Mouse (Mus musculus) heart, postnatal 0 days (tissue): Measurements from ENCODE around the gene Serinc5. TPM values are rescaled to one million over a fixed set of nuclear protein-coding genes. Genes with fewer than 3 reads are reported as not detected.

Source experiments
- ATAC-seq: fragments of 200-750 bp; cut with Nextera tagmentation; 2 replicates; pipeline ENCODE4 v1.8.0; 2017; ENCODE audit warnings: low read depth, moderate number of reproducible peaks, moderate library complexity; ENCODE audit not compliant: insufficient read depth
- DNase-seq: peaks from one replicate; pipeline ENCODE4 v3.0.0-alpha.2; 2016; ENCODE audit warnings: low spot score
- H3K27ac ChIP-seq: fragments of 300-500 bp; sonication (generic); 2 replicates; pipeline ENCODE4 v1.5.1; 2014; ENCODE audit warnings: low read depth, mild to moderate bottlenecking
- H3K27me3 ChIP-seq: fragments of 300-500 bp; sonication (generic); 2 replicates; pipeline ENCODE4 v1.6.1; 2014; ENCODE audit warnings: low read length, mixed read lengths; ENCODE audit not compliant: control insufficient read depth, insufficient read depth
- H3K36me3 ChIP-seq: fragments of 300-500 bp; sonication (generic); replicated peaks from 2 replicates; pipeline ENCODE4 v1.6.1; 2014; ENCODE audit warnings: low read length, mixed read lengths; ENCODE audit not compliant: control insufficient read depth, insufficient read depth
- H3K4me1 ChIP-seq: fragments of 300-500 bp; sonication (generic); 2 replicates; pipeline ENCODE4 v1.6.1; 2014; ENCODE audit warnings: antibody characterized with exemption; ENCODE audit not compliant: control insufficient read depth, insufficient read depth
- H3K4me2 ChIP-seq: fragments of 300-500 bp; sonication (generic); 2 replicates; pipeline ENCODE4 v1.6.1; 2014; ENCODE audit warnings: low read depth, mild to moderate bottlenecking, low read length, moderate library complexity
- H3K4me3 ChIP-seq: fragments of 300-500 bp; sonication (generic); 2 replicates; pipeline ENCODE4 v1.5.1; 2014; ENCODE audit warnings: low read depth, low read length
- H3K9ac ChIP-seq: fragments of 300-500 bp; sonication (generic); replicated peaks from 2 replicates; pipeline ENCODE4 v1.6.1; 2014; ENCODE audit warnings: low read depth, low read length, mixed read lengths
- H3K9me3 ChIP-seq: fragments of 300-500 bp; sonication (generic); replicated peaks from 2 replicates; pipeline ENCODE4 v1.6.1; 2016; ENCODE audit warnings: low read length; ENCODE audit not compliant: control insufficient read depth
- CTCF ChIP-seq: IDR thresholded peaks from 2 replicates; pipeline ENCODE4 v1.5.1; 2016; ENCODE audit warnings: antibody characterized with exemption, control low read depth, low read depth
- EP300 ChIP-seq: IDR thresholded peaks from 2 replicates; pipeline ENCODE4 v1.6.1; 2016; ENCODE audit warnings: antibody characterized with exemption, low read depth
- WGBS: fragments of 180-500 bp; shearing (Covaris S2); extraction: QIAGEN DNeasy Blood & Tissue Kit; methylation state at CpG from one replicate; pipeline ENCODE4 v1.1.7; 2014; 5-methylcytosine and 5-hydroxymethylcytosine counted together
- polyA plus RNA-seq: library from polyadenylated mRNA; unstranded; fragments of >200 nt; fragmentation: Nextera tagmentation; extraction: Ambion mirVana; gene quantifications from 2 replicates; pipeline ENCODE4 v1.2.1, GENCODE M21; 2015
- total RNA-seq: library from RNA; depleted of rRNA; stranded (reverse); fragments of >200 nt; gene quantifications from 2 replicates; pipeline ENCODE4 v1.2.3, GENCODE M21; 2014; ENCODE audit warnings: low replicate concordance

Gene Serinc5
- total and polyA plus RNA-seq, 2 experiments from 2014 or later: 9.8 to 28.2 TPM

DNA sequence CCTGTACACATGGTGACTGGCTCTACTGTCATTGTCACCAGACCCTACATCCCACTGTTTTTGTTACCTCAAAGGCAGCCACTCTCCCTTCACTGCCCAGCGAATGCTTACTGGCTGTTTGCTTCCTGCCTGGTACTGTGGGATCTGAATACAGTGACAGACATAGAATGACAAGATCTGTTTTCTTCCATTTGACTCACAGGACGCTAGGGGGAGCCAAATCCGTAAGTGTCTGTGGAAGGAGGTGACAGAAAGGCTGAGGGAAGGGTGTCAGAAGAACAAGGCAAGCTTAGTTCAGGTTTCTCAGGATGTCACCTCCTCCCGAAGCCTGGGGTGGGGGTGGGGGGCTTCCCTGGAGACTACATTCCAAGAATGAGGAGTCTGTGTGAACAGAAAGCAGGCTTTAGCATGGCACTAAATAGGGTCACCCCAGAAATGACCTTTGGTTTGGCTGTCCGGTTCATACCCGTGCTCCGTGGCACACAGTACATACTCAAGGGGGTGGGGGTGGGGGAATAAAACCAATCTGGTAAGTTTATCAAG is 140.2 kb downstream of the Serinc5 start:
- Histone ChIP-seq H3K4me3 (no peak overlapping the region), H3K9me3 (no peaks in the 10 kb centered on the region), H3K27me3 (no peaks in the 10 kb centered on the region), H3K4me2 (peak overlapping the region; percentile 46), H3K4me1 (no peaks in the 10 kb centered on the region), H3K36me3 (no peaks in the 10 kb centered on the region), H3K9ac (no peak overlapping the region), H3K27ac (peak overlapping the region; percentile 70)
- DNase-seq (peak; percentile 87), ATAC-seq (peak; percentile 50; the same call in 1 of the 2 replicates)
- TF ChIP-seq EP300: no peak
- TF ChIP-seq CTCF: peak; percentile 93
- WGBS: 12% methylated on average over 7 of the region's 7 CpGs

DNA sequence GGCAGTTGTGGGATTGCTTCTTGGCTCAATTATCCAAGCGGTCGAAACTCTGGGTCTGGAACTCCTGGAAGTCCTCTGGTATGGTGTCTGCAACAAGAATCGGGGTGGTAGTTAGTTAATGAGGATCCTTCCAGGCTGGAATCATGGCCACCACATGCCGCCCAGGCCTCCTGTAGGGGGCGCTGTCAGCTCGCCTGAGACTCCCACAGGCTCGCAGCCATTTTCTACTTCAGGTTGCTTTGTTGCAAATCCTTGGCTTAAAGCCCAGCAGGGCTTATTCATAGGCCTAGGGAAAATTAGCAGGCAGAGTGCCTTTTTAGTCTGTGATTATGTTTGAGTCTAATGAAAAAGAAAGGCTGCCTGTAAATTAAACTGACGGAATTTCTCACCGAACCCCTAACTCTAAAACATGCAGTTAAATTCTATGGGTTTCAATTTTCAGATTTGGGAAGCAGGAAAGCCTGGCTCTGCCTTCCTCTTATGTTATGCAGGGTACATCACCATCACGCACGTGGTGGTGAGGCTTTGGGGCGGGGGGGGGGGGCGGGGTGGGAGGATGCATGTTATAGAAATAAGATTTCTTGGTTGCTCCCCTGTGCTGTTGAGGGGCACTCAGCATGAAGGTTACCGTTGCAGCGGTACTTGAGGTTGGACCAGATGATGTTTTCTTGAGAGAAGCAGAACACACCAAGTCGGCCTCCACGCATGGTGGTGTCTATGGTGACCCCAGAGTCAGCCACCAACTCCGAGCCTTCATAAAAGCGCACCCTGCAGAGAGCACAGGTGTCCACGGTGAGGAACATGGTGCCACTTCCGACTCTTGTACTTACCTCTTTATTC is 141.1 kb downstream of the Serinc5 start:
- Histone ChIP-seq H3K9ac (no peak overlapping the region), H3K27me3 (no peaks in the 10 kb centered on the region), H3K9me3 (no peaks in the 10 kb centered on the region), H3K36me3 (no peaks in the 10 kb centered on the region), H3K4me3 (no peak overlapping the region), H3K4me1 (no peaks in the 10 kb centered on the region), H3K4me2 (peak overlapping the region; percentile 46; the same call in 1 of the 2 replicates), H3K27ac (peak overlapping the region; percentile 70)
- DNase-seq (peak; percentile 89), ATAC-seq (peak; percentile 83)
- TF ChIP-seq EP300 (no peak), CTCF (peak; percentile 90)
- WGBS: 60% methylated on average over 21 of the region's 21 CpGs

- Histone ChIP-seq H3K27me3 (no peaks in the 10 kb centered on the region), H3K36me3 (no peaks in the 10 kb centered on the region), H3K9me3 (no peaks in the 10 kb centered on the region), H3K4me3 (no peak overlapping the region), H3K4me2 (no peak overlapping the region), H3K9ac (no peak overlapping the region), H3K4me1 (peaks cover 14% of the 10 kb centered on the region), H3K27ac (no peak overlapping the region)
- TF ChIP-seq CTCF (no peak), EP300 (no peak)
- DNase-seq: no peak
- no peak for ATAC-seq
- 90% methylated on average over 8 of the region's 8 CpGs for WGBS
These were observed 142.8 kb downstream of the Serinc5 start for GRCm38 (mm10) chr13:92753676-92754075.

GRCm38 (mm10) chr13:92755036-92755435 is 144.1 kb downstream of the Serinc5 start:
- Histone ChIP-seq H3K27ac (no peak overlapping the region), H3K4me1 (peaks cover 17% of the 10 kb centered on the region), H3K36me3 (no peaks in the 10 kb centered on the region), H3K9ac (no peak overlapping the region), H3K4me3 (no peak overlapping the region), H3K27me3 (no peaks in the 10 kb centered on the region), H3K9me3 (no peaks in the 10 kb centered on the region), H3K4me2 (no peak overlapping the region)
- ATAC-seq (no peak), DNase-seq (no peak)
- WGBS: 66% methylated on average over 7 of the region's 7 CpGs
- TF ChIP-seq CTCF (no peak), EP300 (no peak)

- Histone ChIP-seq H3K4me3 (no peak overlapping the region), H3K27ac (0 out of 2 replicates have a peak overlapping the region, but pooled peaks have one; percentile 13)
- WGBS: 17% methylated on average over 12 of the region's 12 CpGs
These were observed 147.2 kb downstream of the Serinc5 start for GRCm38 (mm10) chr13:92757972-92758585.

More at GRCm38 (mm10) chr13:92757972-92758585, 147.2 kb downstream of the Serinc5 start:
- H3K9me3 ChIP-seq: no peaks in the 10 kb centered on the region
- H3K9ac ChIP-seq: no peak overlapping the region
- H3K4me2 ChIP-seq: 0 out of 2 replicates have a peak overlapping the region, but pooled peaks have one; percentile 10
- no peak for DNase-seq
- no peaks in the 10 kb centered on the region for H3K27me3 ChIP-seq
- H3K4me1 ChIP-seq: peaks cover 17% of the 10 kb centered on the region
- H3K36me3 ChIP-seq: no peaks in the 10 kb centered on the region
- TF ChIP-seq EP300 (no peak), CTCF (0 out of 2 replicates have a peak, but pooled peaks have one; percentile 14)
- peak; percentile 45; the same call in 1 of the 2 replicates for ATAC-seq
